Mouse (Mus musculus) forebrain, embryonic 13.5 days (tissue): Measurements from ENCODE around the gene BC055324. TPM values are rescaled to one million over a fixed set of nuclear protein-coding genes. Genes with fewer than 3 reads are reported as not detected.
"Not testable (repeated sequence)": the region's sequence is repeated elsewhere in the genome, so short reads cannot be mapped to it uniquely, and the experiment has no call there.

Experiments used
- ATAC-seq: fragments of 200-750 bp; cut with Nextera tagmentation; 2 replicates; pipeline ENCODE4 v1.8.0; 2017
- H3K27ac ChIP-seq: fragments of 300-500 bp; sonication (generic); 2 replicates; pipeline ENCODE4 v1.5.1; 2015; ENCODE audit warnings: inconsistent platforms, mild to moderate bottlenecking, moderate library complexity
- H3K27me3 ChIP-seq: fragments of 300-500 bp; sonication (generic); 2 replicates; pipeline ENCODE4 v1.6.1; 2015; ENCODE audit warnings: mild to moderate bottlenecking, inconsistent platforms
- H3K36me3 ChIP-seq: fragments of 300-500 bp; sonication (generic); 2 replicates; pipeline ENCODE4 v1.6.1; 2015; ENCODE audit warnings: mild to moderate bottlenecking, inconsistent platforms; ENCODE audit not compliant: poor library complexity, severe bottlenecking
- H3K4me1 ChIP-seq: fragments of 300-500 bp; sonication (generic); 2 replicates; pipeline ENCODE4 v1.6.1; 2015; ENCODE audit warnings: inconsistent platforms
- H3K4me2 ChIP-seq: fragments of 300-500 bp; sonication (generic); 2 replicates; pipeline ENCODE4 v1.6.1; 2015; ENCODE audit warnings: inconsistent platforms, mild to moderate bottlenecking, moderate library complexity
- H3K4me3 ChIP-seq: fragments of 300-500 bp; sonication (generic); 2 replicates; pipeline ENCODE4 v1.5.1; 2015; ENCODE audit warnings: mild to moderate bottlenecking, inconsistent platforms
- H3K9ac ChIP-seq: fragments of 300-500 bp; sonication (generic); 2 replicates; pipeline ENCODE4 v1.6.1; 2015; ENCODE audit warnings: mild to moderate bottlenecking, inconsistent platforms
- H3K9me3 ChIP-seq: fragments of 300-500 bp; sonication (generic); replicated peaks from 2 replicates; pipeline ENCODE4 v1.6.1; 2016; ENCODE audit warnings: inconsistent platforms
- WGBS: fragments of 180-500 bp; shearing (Covaris S2); methylation state at CpG from one replicate; pipeline ENCODE4 v1.1.7; 2015; 5-methylcytosine and 5-hydroxymethylcytosine counted together
- polyA plus RNA-seq: library from polyadenylated mRNA; unstranded; fragments of >200 nt; fragmentation: Nextera tagmentation; extraction: Ambion mirVana; gene quantifications from 2 replicates; pipeline ENCODE4 v1.2.1, GENCODE M21; 2015

The BC055324 gene
- 19.9 and 22.3 TPM in 2 replicates for polyA plus RNA-seq

- H3K36me3 ChIP-seq = no peaks in the 10 kb centered on the region
- H3K27ac ChIP-seq = peak within 1 kb of the TSS; percentile 57
- H3K27me3 ChIP-seq = no peaks in the 10 kb centered on the region
- H3K9ac ChIP-seq = peak within 1 kb of the TSS; percentile 68
- H3K4me3 ChIP-seq = peak within 1 kb of the TSS; percentile 76
- peak; percentile 99 for ATAC-seq
- peaks cover 10% of the 10 kb centered on the region for H3K4me1 ChIP-seq
- 4% methylated on average over 43 of the region's 43 CpGs for WGBS
- no peaks in the 10 kb centered on the region for H3K9me3 ChIP-seq
- peak within 1 kb of the TSS; percentile 78 for H3K4me2 ChIP-seq
Measured at GRCm38 (mm10) chr1:163994721-163995608, at the start of gene BC055324, which contains the start of gene Mettl18. Gene BC055324 (minus strand): TSS chr1:163994796. Gene Mettl18 (plus strand): TSS chr1:163994889.

DNA sequence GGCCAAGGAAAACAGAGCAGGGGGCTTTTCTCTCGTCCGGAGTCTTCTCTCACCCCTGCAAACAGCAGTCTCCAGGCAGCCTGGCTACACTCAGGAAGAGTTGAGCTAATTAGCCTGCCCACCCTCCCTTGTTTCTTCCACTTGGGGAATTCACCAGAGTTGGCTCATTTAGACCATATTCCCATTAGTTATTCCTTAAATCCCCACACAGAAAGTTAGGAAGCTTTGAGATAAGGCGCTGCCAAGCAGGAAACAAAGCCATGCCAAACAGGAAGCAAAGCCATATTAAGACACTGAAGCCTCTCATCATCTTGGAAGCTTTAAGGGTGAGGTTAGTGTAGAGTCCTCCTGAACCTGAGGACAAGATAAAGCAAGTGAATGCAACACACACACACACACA lies 49.0 kb upstream of the BC055324 start:
- ATAC-seq = no peak
- no peaks in the 10 kb centered on the region for H3K36me3 ChIP-seq

DNA sequence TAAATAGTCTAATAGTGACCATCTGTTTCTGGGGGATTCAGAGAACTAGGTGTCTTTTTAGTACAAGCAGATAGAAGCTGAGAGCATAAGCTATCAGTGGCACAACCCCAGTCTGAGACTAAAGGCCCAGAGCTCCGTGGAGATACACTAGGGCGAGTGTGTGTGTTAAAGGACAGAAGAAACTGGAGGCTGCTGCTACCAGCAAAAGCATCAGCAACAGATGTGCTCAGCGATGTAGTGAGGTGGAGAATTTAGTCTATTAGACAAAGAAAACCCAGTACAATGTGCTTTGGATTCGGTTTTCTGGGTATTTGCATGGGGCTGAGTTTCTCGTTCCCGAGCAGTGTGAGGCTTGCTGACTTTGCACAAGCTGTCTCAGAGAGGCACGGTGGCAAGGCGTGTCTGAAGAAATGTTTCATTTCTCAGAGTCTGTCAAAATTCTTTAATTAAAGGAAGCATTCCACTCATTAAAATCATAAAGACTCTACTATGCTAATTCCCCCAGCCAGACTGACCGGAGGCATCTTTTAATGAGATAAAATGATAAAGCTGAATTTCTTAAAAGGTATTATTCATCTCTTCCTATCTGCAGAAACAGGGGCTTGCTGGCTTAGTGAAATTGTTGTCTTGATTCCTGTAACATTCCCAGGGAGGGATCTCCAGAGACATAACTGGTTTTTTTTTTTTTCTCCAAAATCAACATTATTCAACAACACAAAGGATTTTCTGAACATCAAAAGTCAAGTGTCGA lies 46.0 kb upstream of the BC055324 start:
- H3K9ac ChIP-seq = no peak overlapping the region
- H3K36me3 ChIP-seq = no peaks in the 10 kb centered on the region
- no peak overlapping the region for H3K27ac ChIP-seq
- H3K4me3 ChIP-seq = no peak overlapping the region
- no peaks in the 10 kb centered on the region for H3K4me1 ChIP-seq
- no peak overlapping the region for H3K4me2 ChIP-seq
- H3K27me3 ChIP-seq = no peaks in the 10 kb centered on the region
- no peak for ATAC-seq
- no peaks in the 10 kb centered on the region for H3K9me3 ChIP-seq
- WGBS = 78% methylated on average over 10 of the region's 10 CpGs

More for the DNA sequence above, 49.0 kb upstream of the BC055324 start:
- H3K9me3 ChIP-seq = no peaks in the 10 kb centered on the region
- no peak overlapping the region for H3K27ac ChIP-seq
- no peaks in the 10 kb centered on the region for H3K27me3 ChIP-seq
- H3K4me3 ChIP-seq = no peak overlapping the region
- 40% methylated on average over 3 of the region's 3 CpGs for WGBS
- H3K9ac ChIP-seq = no peak overlapping the region
- no peaks in the 10 kb centered on the region for H3K4me1 ChIP-seq
- no peak overlapping the region for H3K4me2 ChIP-seq

DNA sequence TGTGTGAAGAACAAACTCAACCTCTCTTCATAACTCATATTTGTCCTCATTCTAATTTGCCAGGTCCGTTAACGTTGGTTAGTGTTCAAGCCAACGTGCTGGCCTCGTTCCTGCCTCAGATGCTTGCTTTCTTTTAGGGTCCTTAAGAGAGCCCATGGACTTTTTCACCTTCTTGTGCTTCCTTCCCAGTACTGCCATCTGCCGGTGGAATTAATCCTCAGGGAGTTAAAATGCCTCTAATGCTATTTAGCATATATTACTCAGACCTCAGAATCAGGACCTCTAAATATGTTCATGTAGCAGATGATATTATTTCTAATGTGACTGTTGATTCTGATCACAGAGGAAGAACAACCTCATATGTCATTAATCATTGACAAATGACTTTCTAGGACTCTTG lies 32.8 kb upstream of the BC055324 start:
- no peak overlapping the region for H3K27ac ChIP-seq
- no peak overlapping the region for H3K4me2 ChIP-seq
- ATAC-seq = no peak
- H3K27me3 ChIP-seq = no peaks in the 10 kb centered on the region
- 61% methylated on average over 5 of the region's 5 CpGs for WGBS
- no peaks in the 10 kb centered on the region for H3K4me1 ChIP-seq
- H3K9ac ChIP-seq = no peak overlapping the region
- no peaks in the 10 kb centered on the region for H3K9me3 ChIP-seq
- no peaks in the 10 kb centered on the region for H3K36me3 ChIP-seq
- H3K4me3 ChIP-seq = no peak overlapping the region

DNA sequence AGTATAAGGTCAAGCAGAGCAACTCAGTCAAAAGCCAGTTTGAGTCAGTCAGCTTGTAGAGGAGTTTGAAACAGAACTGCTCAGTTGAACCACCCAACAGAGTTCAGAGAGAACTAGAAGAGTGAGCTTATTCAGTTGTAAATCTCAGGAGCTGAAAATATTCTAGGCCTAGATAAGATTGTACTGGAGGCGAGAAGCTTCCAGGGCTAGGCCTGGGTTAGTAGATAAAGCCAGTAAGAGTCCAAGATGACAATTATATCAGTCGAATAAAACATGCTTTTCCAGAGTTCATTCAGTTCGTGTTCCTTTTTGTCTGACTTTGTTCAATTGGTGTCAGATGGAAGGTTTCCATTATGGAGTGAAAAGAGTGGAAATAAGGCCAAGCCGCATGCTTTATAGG lies 31.1 kb upstream of the BC055324 start:
- ATAC-seq = no peak
- Histone ChIP-seq H3K4me1 (no peaks in the 10 kb centered on the region), H3K27ac (no peak overlapping the region), H3K4me3 (no peak overlapping the region), H3K36me3 (no peaks in the 10 kb centered on the region), H3K9ac (no peak overlapping the region), H3K27me3 (no peaks in the 10 kb centered on the region), H3K4me2 (no peak overlapping the region), H3K9me3 (no peaks in the 10 kb centered on the region)
- 80% methylated on average over 4 of the region's 4 CpGs for WGBS

- not testable (repeated sequence) for H3K4me2 ChIP-seq, H3K9ac ChIP-seq, H3K36me3 ChIP-seq, H3K9me3 ChIP-seq, H3K4me3 ChIP-seq, ATAC-seq, H3K4me1 ChIP-seq, H3K27ac ChIP-seq, H3K27me3 ChIP-seq
- WGBS = 89% methylated on average over 5 of the region's 5 CpGs
Measured at GRCm38 (mm10) chr1:164022106-164022505, 27.5 kb upstream of the BC055324 start.

GRCm38 (mm10) chr1:164020746-164021145 lies 26.1 kb upstream of the BC055324 start:
- not testable (repeated sequence) for H3K9me3 ChIP-seq, H3K9ac ChIP-seq, H3K4me3 ChIP-seq, H3K27ac ChIP-seq, ATAC-seq, H3K36me3 ChIP-seq, H3K4me1 ChIP-seq, H3K4me2 ChIP-seq, H3K27me3 ChIP-seq
- 80% methylated on average over 3 of the region's 3 CpGs for WGBS

GRCm38 (mm10) chr1:164019789-164020188 lies 25.2 kb upstream of the BC055324 start:
- no peak overlapping the region for H3K4me2 ChIP-seq
- no peak overlapping the region for H3K27ac ChIP-seq
- no peaks in the 10 kb centered on the region for H3K4me1 ChIP-seq
- WGBS = 54% methylated on average over 6 of the region's 6 CpGs
- no peaks in the 10 kb centered on the region for H3K36me3 ChIP-seq
- no peaks in the 10 kb centered on the region for H3K27me3 ChIP-seq
- no peak overlapping the region for H3K4me3 ChIP-seq
- ATAC-seq = no peak
- H3K9me3 ChIP-seq = no peaks in the 10 kb centered on the region
- no peak overlapping the region for H3K9ac ChIP-seq

- Histone ChIP-seq H3K27me3 (no peaks in the 10 kb centered on the region), H3K27ac (no peak overlapping the region), H3K4me2 (no peak overlapping the region), H3K4me1 (no peaks in the 10 kb centered on the region), H3K9ac (no peak overlapping the region), H3K9me3 (no peaks in the 10 kb centered on the region), H3K36me3 (no peaks in the 10 kb centered on the region), H3K4me3 (no peak overlapping the region)
- WGBS = 87% methylated on average over 16 of the region's 16 CpGs
- no peak for ATAC-seq
Measured at GRCm38 (mm10) chr1:164018221-164018896, 23.8 kb upstream of the BC055324 start.

- Histone ChIP-seq H3K9ac (no peak overlapping the region), H3K36me3 (no peaks in the 10 kb centered on the region), H3K4me2 (no peak overlapping the region), H3K27me3 (no peaks in the 10 kb centered on the region), H3K27ac (no peak overlapping the region), H3K4me1 (no peaks in the 10 kb centered on the region), H3K4me3 (no peak overlapping the region), H3K9me3 (no peaks in the 10 kb centered on the region)
- no peak for ATAC-seq
- WGBS = 94% methylated on average over 1 of the region's 1 CpGs
Measured at GRCm38 (mm10) chr1:164014616-164015015, 20.0 kb upstream of the BC055324 start.

DNA sequence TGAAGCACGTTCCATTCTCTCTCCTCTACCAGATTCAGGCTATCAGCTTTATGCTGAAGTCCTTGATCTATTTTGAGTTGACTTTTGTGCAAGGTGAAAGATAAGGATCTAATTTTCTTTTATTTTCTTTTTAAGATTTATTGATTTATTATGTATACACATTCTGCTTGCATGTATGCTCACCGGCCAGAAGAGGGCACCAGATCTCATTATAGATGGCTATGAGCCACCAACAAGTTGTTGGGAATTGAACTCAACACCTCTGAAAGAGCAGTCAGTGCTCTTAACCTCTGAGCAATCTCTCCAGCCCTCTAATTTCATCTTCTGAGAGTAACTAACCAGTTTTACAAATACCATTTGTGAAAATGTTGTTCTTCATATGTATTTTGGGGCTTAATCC lies 14.6 kb upstream of the BC055324 start:
- Histone ChIP-seq H3K9me3 (no peaks in the 10 kb centered on the region), H3K4me1 (no peaks in the 10 kb centered on the region), H3K27ac (no peak overlapping the region), H3K4me2 (no peak overlapping the region), H3K4me3 (no peak overlapping the region), H3K9ac (no peak overlapping the region), H3K27me3 (no peaks in the 10 kb centered on the region), H3K36me3 (no peaks in the 10 kb centered on the region)
- 42% methylated on average over 2 of the region's 2 CpGs for WGBS
- no peak for ATAC-seq

- no peak overlapping the region for H3K4me3 ChIP-seq
- WGBS = 86% methylated on average over 3 of the region's 3 CpGs
Measured at GRCm38 (mm10) chr1:164004311-164004710, 9.7 kb upstream of the BC055324 start.

More at GRCm38 (mm10) chr1:164004311-164004710, 9.7 kb upstream of the BC055324 start:
- Histone ChIP-seq H3K9me3 (no peaks in the 10 kb centered on the region), H3K27me3 (no peaks in the 10 kb centered on the region), H3K4me2 (no peak overlapping the region), H3K4me1 (no peaks in the 10 kb centered on the region), H3K36me3 (no peaks in the 10 kb centered on the region), H3K9ac (no peak overlapping the region), H3K27ac (no peak overlapping the region)
- ATAC-seq = no peak
